Mouse (Mus musculus) c-Kit-negative CD71-positive TER-119-positive erythroid progenitor cells, embryonic 14.5 days (primary cell): ENCODE measurements around the gene Sgk1.
"Not testable (repeated sequence)": the region's sequence is repeated elsewhere in the genome, so short reads cannot be mapped to it uniquely, and the experiment has no call there.

ENCODE experiments used
- DNase-seq: peaks from one replicate; pipeline ENCODE4 v3.0.0-alpha.2; 2013; ENCODE audit warnings: low read depth, low spot score

Sgk1 gene

GRCm38 (mm10) chr10:22000491-22001306 is 118.7 kb downstream of the Sgk1 start:
- no peak for DNase-seq

- no peak for DNase-seq
Observed at GRCm38 (mm10) chr10:22001621-22002020, 119.6 kb downstream of the Sgk1 start.

DNA sequence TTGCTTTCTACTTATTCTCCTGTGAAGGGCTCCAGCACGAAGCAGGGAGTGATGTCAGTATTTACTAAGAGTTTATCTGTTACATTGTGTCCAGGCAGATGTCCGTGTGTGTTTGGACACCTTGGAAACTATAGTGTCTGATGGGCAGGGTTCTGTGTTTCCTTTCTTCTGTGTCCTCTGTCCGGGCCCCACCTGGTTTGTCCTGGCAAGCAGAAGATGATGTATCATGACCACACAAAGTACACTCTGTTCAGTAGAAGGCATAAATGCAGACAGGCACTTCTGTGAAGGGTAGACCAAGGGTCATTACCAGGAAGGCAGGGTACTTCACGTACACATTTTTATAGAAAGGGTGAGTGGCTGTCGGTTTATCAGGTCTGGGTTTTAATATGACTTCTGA is 122.8 kb downstream of the Sgk1 start:
- DNase-seq = no peak

- DNase-seq = no peak
Observed at GRCm38 (mm10) chr10:22007160-22007801, 125.3 kb downstream of the Sgk1 start.

- DNase-seq = no peak
Observed at GRCm38 (mm10) chr10:22007802-22008172, 125.8 kb downstream of the Sgk1 start.

- peak; percentile 32 for DNase-seq
Observed at GRCm38 (mm10) chr10:22010088-22010818, 128.3 kb downstream of the Sgk1 start.

GRCm38 (mm10) chr10:22017469-22018159 is 135.6 kb downstream of the Sgk1 start:
- DNase-seq = no peak

- DNase-seq = no peak
Observed at GRCm38 (mm10) chr10:22018618-22019017, 136.6 kb downstream of the Sgk1 start.

DNA sequence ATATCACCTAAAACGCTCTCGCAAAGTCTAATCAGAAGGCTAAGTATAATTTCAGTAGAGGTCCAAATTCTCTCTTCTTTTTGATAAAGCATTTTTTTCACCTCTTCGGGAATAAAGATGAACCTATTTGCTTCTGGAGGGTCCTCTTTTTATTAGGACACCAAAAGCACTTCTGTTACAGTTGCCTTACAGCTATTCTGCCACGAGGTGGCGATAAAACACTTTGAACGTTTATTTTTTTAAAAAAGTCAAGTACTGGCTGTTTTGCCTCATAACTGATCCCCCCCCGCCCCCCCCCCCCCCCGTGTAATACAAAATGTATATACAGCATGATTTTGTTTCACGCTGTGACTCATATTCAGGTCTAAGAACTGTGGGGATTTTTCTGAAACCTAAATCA is 152.3 kb downstream of the Sgk1 start:
- DNase-seq = no peak

- not testable (repeated sequence) for DNase-seq
Observed at GRCm38 (mm10) chr10:22036256-22036655, 154.3 kb downstream of the Sgk1 start.
